Mouse (Mus musculus): ENCODE data around the gene Kdm1b. TPM values are rescaled to one million over a fixed set of nuclear protein-coding genes. Genes with fewer than 3 reads are reported as not detected.

The Kdm1b gene
- polyA plus RNA-seq, 1 experiment from 2014 or later = 19.2 TPM

DNA sequence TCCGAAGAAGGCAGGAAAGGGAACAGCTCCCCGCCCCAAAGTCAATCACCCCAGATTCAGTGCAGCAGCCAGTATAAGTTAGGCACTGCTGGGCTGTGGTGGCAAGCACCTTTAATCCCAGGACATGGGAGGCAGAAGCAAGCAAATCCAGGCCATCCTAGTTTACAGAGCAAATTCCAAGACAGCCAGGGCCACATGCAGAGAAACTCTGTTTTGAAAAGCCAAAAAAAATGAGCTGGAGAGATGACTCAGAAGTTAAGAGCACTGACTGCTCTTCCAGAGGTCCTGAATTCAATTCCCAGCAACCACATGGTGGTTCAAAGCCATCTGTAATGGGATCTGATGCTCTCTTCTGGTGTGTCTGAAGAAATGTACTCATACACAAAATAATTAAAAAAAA lies 50.5 kb downstream of the Kdm1b start:
- Histone ChIP-seq H3K4me1 (replicated peaks) (no peaks in the 10 kb centered on the region), H3K9ac (no peak overlapping the region), H3K27me3 (no peaks in the 10 kb centered on the region), H3K36me3 (peaks cover 21% of the 10 kb centered on the region), H3K27ac (replicated peaks) (no peak overlapping the region), H3K4me3 (no peak overlapping the region), H3K4me2 (no peak overlapping the region), H3K9me3 (no peaks in the 10 kb centered on the region)
- WGBS = 91% methylated on average over 2 of the region's 2 CpGs
- ATAC-seq (ENCODE audit: low FRiP score, low read depth) = no peak

DNA sequence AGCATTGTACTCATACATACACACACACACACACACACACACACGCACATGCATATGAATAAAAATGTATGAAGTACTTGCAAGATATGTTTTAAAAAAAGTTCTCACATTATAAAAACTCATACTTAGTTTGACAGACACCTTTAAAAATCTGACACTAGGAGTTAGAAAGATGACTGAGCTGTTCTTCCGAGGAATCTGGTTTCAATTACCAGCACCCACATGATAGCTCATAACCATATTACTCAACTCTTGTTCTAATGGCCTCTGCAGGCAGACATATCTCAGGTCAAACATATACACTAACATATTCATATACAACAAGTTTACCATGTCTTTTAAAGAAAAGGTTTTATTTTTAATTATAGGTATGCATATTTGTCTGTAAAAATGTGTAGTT lies 53.3 kb downstream of the Kdm1b start:
- Histone ChIP-seq H3K4me1 (replicated peaks) (no peaks in the 10 kb centered on the region), H3K27me3 (no peaks in the 10 kb centered on the region), H3K4me3 (no peak overlapping the region), H3K9ac (no peak overlapping the region), H3K27ac (replicated peaks) (no peak overlapping the region), H3K36me3 (peaks cover 25% of the 10 kb centered on the region), H3K4me2 (no peak overlapping the region), H3K9me3 (no peaks in the 10 kb centered on the region)
- ATAC-seq (ENCODE audit: low FRiP score, low read depth) = no peak
- 87% methylated on average over 2 of the region's 2 CpGs for WGBS

DNA sequence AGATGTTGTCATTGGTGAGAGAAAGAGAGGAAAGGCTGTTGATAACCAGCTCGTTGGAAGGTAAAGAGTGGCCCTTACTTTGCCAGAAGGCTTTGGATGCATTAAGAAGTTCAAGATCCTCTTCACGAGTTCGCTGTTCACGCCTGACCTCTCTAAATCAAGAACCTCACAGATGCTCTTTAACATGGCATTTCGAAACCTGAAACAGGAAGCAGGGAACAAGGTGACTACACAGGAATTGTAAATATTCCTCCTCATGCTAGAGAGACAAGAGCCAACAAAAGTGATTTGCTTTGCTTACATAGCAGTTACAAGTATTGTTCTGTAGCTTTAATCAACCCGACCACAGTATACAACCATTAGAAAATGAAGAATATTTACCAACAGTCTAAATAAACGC lies 56.0 kb downstream of the Kdm1b start:
- Histone ChIP-seq H3K9me3 (no peaks in the 10 kb centered on the region), H3K4me2 (no peak overlapping the region), H3K27ac (replicated peaks) (no peak overlapping the region), H3K36me3 (peaks cover 25% of the 10 kb centered on the region), H3K9ac (no peak overlapping the region), H3K4me3 (no peak overlapping the region), H3K4me1 (replicated peaks) (peaks cover 15% of the 10 kb centered on the region), H3K27me3 (no peaks in the 10 kb centered on the region)
- no peak for ATAC-seq (ENCODE audit: low FRiP score, low read depth)
- WGBS = 88% methylated on average over 7 of the region's 7 CpGs

DNA sequence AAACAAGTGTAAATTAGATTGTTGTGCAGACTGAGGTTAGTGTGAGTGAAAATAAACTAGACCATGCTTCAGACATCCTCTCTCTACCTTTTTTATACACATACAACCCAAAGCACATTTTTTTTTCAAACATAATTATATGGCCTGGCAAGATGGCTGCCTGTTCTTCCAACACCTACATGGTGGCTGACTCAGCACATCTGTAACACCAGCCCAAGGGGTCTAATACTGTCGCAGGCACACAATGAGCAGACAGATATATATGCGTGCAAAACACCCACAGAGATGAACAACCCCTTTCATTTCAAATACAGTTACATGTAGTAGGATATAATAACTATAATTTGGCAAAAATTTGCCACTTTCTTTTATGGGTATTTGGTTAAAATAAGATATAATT lies 57.3 kb downstream of the Kdm1b start:
- Histone ChIP-seq H3K36me3 (peaks cover 25% of the 10 kb centered on the region), H3K9ac (no peak overlapping the region), H3K4me1 (replicated peaks) (peaks cover 21% of the 10 kb centered on the region), H3K27ac (replicated peaks) (no peak overlapping the region), H3K9me3 (no peaks in the 10 kb centered on the region), H3K4me3 (no peak overlapping the region), H3K27me3 (no peaks in the 10 kb centered on the region), H3K4me2 (no peak overlapping the region)
- no peak for ATAC-seq (ENCODE audit: low FRiP score, low read depth)
- WGBS = 88% methylated on average over 2 of the region's 2 CpGs

DNA sequence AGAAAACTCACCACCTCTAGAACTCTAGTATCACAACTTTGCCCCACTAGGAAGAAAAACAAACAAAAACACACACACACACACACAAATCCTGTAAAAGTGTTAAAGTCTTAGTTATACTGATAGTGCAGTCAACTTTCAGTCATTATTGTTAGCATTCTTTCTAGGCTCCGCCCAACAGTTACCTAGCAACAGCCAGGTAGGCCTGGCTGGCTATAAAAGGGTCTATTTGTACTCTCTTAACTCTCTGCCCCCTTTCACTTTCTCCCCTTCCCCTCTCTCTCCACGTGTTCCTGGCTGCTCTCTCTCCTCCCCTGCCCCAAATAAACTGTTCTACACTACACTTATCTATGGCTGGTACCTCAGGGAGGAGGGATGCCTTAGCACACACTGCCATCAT lies 60.8 kb downstream of the Kdm1b start:
- ATAC-seq (ENCODE audit: low FRiP score, low read depth) = no peak
- H3K4me2 ChIP-seq = peak overlapping the region; percentile 59
- no peaks in the 10 kb centered on the region for H3K27me3 ChIP-seq
- WGBS = 18% methylated on average over 2 of the region's 2 CpGs
- H3K4me3 ChIP-seq = peak overlapping the region; percentile 90
- H3K9ac ChIP-seq = no peak overlapping the region
- peaks cover 12% of the 10 kb centered on the region for H3K36me3 ChIP-seq
- peaks cover 21% of the 10 kb centered on the region for H3K4me1 ChIP-seq (replicated peaks)
- H3K9me3 ChIP-seq = no peaks in the 10 kb centered on the region
- no peak overlapping the region for H3K27ac ChIP-seq (replicated peaks)

DNA sequence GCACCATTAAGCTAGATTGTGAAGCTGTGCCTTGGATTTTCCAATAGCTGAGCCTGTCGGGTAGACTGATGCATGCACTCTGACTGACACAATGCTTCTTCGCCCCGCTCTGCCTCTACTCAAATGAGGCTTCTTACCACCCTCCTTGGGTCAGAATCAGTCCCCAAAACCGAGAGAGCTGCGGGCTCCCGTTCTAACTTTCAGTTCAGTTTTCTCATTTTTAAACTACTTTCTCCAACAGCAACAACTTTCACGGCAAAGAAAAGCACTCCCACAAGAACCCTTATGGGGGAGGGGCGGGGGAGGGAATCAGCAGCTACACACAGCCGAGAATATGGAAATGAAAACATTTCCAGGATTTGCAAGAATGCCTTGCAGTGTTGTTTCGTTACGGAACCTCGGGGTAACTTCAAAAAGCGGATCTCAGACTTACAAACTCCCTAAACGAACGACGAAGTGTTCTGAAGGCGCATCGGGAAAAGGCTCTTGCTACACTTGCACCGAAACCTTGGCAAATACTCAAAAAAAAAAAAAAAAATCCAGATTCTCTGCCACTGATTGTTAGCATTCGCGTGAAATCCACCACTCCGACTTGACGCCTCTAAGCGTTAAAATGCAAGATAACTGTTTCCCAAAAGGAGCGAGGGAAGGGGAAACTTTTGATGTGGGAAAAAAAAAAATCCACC lies 61.7 kb downstream of the Kdm1b start:
- H3K27me3 ChIP-seq = no peaks in the 10 kb centered on the region
- H3K36me3 ChIP-seq = peaks cover 6% of the 10 kb centered on the region
- H3K4me2 ChIP-seq = peak overlapping the region; percentile 59
- peak overlapping the region; percentile 90 for H3K4me3 ChIP-seq
- peak overlapping the region; percentile 79 for H3K9ac ChIP-seq
- H3K9me3 ChIP-seq = no peaks in the 10 kb centered on the region
- WGBS = under 1% methylated on average over 25 of the region's 25 CpGs
- peak overlapping the region; percentile 98 for H3K27ac ChIP-seq (replicated peaks)
- H3K4me1 ChIP-seq (replicated peaks) = peaks cover 21% of the 10 kb centered on the region
- no peak for ATAC-seq (ENCODE audit: low FRiP score, low read depth)

DNA sequence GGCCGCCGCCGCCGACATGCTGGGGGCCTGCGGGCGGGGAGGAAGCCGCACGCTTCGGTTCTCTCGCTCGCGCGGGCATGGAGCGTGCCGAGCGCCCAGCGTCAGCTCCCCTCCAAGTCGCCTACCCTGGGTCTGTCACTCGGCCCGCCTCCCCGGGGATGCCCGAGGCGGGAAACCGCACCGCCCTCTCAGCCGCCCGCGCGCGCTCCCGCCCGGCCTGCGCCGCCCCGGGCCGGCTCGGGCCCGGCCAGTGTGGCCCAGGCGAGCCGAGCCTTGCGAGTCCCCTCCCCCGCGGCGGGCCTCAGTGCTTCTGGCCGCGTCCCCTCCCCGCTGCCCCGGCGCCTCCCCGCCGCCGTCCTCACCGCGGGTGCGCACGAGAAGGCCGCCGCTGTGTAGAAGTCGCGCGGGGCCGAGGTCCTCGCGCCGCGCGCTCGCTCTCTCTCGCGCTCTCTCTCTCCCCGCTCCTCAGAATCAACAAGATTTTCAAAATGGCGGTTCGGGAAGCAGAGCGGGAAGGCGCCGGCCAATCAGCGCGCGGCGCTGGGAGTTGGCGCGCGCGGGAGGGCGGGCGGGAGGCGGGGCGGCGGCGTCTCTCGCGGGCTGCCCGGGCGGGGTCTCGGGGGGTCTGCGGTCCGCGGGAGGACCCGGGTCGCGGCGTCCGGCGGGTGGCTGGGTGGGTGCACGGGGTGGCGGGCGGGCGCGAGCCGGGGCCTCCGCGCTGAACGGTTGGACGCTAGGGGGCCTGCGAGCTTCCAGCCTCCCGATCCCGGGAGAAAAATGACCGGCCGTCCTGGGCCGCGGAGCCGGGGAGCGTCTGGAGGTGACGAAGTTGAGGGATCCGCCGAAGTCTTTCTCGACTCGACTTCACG lies 62.6 kb downstream of the Kdm1b start, which contains the start of gene Dek:
Dek (minus strand) TSS at position 491 of the 869 bp plus-strand sequence.
- peak; percentile 95 for ATAC-seq (ENCODE audit: low FRiP score, low read depth)
- peak within 1 kb of the TSS; percentile 90 for H3K4me3 ChIP-seq
- whole genome bisulfite sequencing = under 1% methylated on average over 109 of the region's 129 CpGs
- peaks cover 21% of the 10 kb centered on the region for H3K4me1 ChIP-seq (replicated peaks)
- H3K4me2 ChIP-seq = peak within 1 kb of the TSS; percentile 59
- H3K27ac ChIP-seq (replicated peaks) = peak within 1 kb of the TSS; percentile 98
- no peaks in the 10 kb centered on the region for H3K27me3 ChIP-seq
- peak within 1 kb of the TSS; percentile 79 for H3K9ac ChIP-seq
- no peaks in the 10 kb centered on the region for H3K9me3 ChIP-seq
- H3K36me3 ChIP-seq = 0 out of 2 replicates have a peak, but pooled peaks cover 3% of the 10 kb centered on the region

DNA sequence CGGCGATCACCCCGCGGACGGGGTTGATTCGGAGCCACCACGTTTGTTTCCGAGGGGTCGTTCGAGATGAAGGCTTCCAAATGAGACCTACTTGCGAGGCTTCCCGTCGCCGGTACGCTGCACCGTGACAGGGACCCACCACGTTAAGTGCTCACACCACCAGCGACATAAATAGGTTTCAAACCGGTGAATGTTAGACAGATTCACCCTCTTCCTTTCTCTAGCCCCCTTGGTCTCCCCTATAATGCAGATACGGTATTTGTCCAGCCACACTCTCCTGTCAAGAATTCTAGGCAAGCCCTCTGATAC lies 63.2 kb downstream of the Kdm1b start:
- Histone ChIP-seq H3K27ac (replicated peaks) (peak overlapping the region; percentile 98), H3K27me3 (no peaks in the 10 kb centered on the region), H3K9me3 (no peaks in the 10 kb centered on the region), H3K4me2 (peak overlapping the region; percentile 59), H3K4me3 (peak overlapping the region; percentile 90), H3K4me1 (replicated peaks) (peaks cover 21% of the 10 kb centered on the region), H3K9ac (peak overlapping the region; percentile 79), H3K36me3 (no peaks in the 10 kb centered on the region)
- ATAC-seq (ENCODE audit: low FRiP score, low read depth) = peak; percentile 48
- 0% methylated on average over 20 of the region's 20 CpGs for WGBS

DNA sequence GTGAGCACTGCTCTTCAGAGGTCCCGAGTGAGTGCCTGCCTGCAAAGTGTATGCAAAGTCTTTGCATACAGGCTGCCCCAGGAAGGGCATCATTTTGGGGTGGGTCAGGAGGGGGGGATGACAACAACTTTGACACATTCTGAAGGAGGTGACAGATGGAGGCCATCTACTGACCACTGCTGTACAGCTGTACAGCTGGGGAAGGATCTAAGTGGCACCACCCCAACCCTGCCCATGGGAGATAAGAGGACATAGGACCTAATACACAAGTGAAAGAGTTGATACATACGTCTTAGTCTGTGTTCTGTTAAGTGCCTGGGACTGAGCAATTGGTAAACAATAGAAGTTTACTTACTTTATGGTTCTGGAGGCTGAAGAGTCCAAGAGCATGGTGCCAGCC lies 65.9 kb downstream of the Kdm1b start:
- Histone ChIP-seq H3K4me3 (no peak overlapping the region), H3K9ac (no peak overlapping the region), H3K36me3 (no peaks in the 10 kb centered on the region), H3K4me2 (no peak overlapping the region), H3K27ac (replicated peaks) (no peak overlapping the region), H3K9me3 (no peaks in the 10 kb centered on the region), H3K4me1 (replicated peaks) (peaks cover 7% of the 10 kb centered on the region), H3K27me3 (no peaks in the 10 kb centered on the region)
- WGBS = 83% methylated on average over 2 of the region's 2 CpGs
- no peak for ATAC-seq (ENCODE audit: low FRiP score, low read depth)

DNA sequence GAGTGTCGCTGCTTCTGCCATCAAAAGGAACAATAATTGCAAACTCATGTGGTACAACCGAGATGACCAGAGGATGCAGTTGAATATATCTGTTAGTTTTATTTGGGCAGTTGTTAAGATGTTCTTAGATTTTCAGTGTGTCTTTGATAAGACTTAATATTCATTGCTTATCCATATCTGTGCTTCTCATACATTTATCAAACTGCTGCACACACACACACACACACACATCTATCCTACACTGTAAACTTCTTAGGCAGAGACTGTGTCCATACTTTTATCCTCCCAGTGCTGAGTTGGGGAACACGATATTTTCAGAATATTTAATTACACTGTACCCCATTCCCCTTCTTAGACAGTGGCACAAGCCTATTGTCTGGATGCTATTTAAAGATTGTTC lies 67.9 kb downstream of the Kdm1b start:
- H3K4me1 ChIP-seq (replicated peaks) = no peaks in the 10 kb centered on the region
- H3K4me3 ChIP-seq = no peak overlapping the region
- no peak overlapping the region for H3K9ac ChIP-seq
- H3K9me3 ChIP-seq = no peaks in the 10 kb centered on the region
- ATAC-seq (ENCODE audit: low FRiP score, low read depth) = no peak
- H3K27me3 ChIP-seq = no peaks in the 10 kb centered on the region
- no peaks in the 10 kb centered on the region for H3K36me3 ChIP-seq
- no peak overlapping the region for H3K27ac ChIP-seq (replicated peaks)
- WGBS = 89% methylated on average over 3 of the region's 3 CpGs
- no peak overlapping the region for H3K4me2 ChIP-seq

DNA sequence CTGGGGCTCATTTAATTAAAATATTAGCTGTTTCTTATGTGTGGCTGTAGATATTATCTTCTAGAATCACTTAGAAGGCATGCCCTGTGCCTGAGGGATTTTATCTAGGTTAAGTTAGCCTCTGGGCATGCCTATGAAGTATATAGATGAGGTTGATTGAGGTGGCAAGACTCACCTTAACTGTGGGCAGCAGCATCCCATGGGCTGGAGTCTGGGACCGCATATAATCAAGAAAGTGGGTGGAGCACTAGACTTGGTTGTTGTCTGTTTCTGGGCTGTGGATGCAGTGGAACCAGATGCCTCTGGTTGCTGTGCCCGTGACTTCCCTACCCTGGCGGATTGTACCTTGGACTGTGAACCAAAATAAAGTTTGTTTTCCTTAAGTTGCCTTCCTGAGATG lies 68.8 kb downstream of the Kdm1b start:
- Histone ChIP-seq H3K4me1 (replicated peaks) (no peaks in the 10 kb centered on the region), H3K4me3 (no peak overlapping the region), H3K4me2 (no peak overlapping the region), H3K9ac (no peak overlapping the region), H3K27ac (replicated peaks) (no peak overlapping the region), H3K36me3 (no peaks in the 10 kb centered on the region), H3K9me3 (no peaks in the 10 kb centered on the region), H3K27me3 (no peaks in the 10 kb centered on the region)
- 87% methylated on average over 3 of the region's 3 CpGs for WGBS
- ATAC-seq (ENCODE audit: low FRiP score, low read depth) = no peak

DNA sequence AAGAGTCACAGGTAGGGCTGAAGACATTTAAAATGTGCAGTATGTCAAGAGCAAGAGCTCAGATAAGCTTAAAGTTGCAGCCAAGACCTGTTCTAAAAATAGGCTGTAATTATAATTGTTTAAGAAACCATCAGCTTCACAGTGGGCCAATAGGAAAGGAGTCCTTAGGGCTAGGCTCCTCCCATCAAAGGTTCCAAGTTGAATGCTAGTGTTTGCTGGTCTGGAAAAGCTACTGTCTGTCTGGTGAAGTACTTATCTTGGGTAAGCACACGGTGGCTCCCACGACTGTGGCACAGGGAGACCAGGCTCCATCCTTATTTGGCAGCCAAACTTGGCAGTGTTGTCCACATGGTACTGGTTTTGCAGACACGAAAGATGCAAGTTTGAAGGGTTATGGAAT lies 69.6 kb downstream of the Kdm1b start:
- ATAC-seq (ENCODE audit: low FRiP score, low read depth) = no peak
- no peak overlapping the region for H3K9ac ChIP-seq
- 74% methylated on average over 3 of the region's 3 CpGs for WGBS

More for the DNA sequence above, 69.6 kb downstream of the Kdm1b start:
- Histone ChIP-seq H3K36me3 (no peaks in the 10 kb centered on the region), H3K27me3 (no peaks in the 10 kb centered on the region), H3K4me2 (no peak overlapping the region), H3K27ac (replicated peaks) (no peak overlapping the region), H3K4me3 (no peak overlapping the region), H3K4me1 (replicated peaks) (no peaks in the 10 kb centered on the region), H3K9me3 (no peaks in the 10 kb centered on the region)
